ENCODE assay signal across 9 mouse cellular contexts in the genomic region with DNA sequence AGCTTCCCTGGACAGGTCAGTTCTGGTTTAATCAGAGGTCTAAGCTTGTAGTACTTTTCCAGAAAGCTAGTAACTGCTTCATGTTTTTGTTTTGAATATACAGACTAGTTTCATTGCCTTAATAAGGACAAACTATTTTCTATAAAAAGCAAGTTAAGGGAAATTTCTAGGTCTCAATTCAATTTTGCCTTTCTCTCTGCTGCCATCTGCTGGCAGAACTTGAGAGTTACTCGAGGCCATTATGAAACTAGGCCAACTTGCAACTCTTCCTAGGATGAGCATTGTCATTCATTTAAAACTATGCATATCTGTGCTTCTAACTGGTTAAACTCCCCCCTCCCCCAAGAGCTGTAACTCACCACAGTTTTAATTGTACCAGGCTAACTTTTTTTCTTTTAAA. TPM values are rescaled to one million over a fixed set of nuclear protein-coding genes. Genes with fewer than 3 reads are reported as not detected.
DNase-seq lines count a peak whose midpoint lies in the region; ATAC-seq and TF ChIP-seq lines count a peak whose summit lies in the region.
"Had no signal": no experiment of that assay in that cellular context is flagged by ENCODE, and none has a peak within 500 bp of the region (broad histone marks: within the 10 kb centered on the region; RNA-seq: fewer than 3 reads in every experiment).

No protein-coding gene starts in this region.

- ATAC-seq in hindbrain, embryonic 11.5 days (ENCODE audit: low FRiP score): no peak
- no peak for ATAC-seq in hindbrain, embryonic 12.5 days (ENCODE audit: low FRiP score)
- no peak for ATAC-seq in G1E (ENCODE audit: extremely low read depth, insufficient number of reproducible peaks, low FRiP score, poor library complexity, severe bottlenecking)
- ATAC-seq in activated CD4-positive, CD25-positive, alpha-beta regulatory T cell, adult 4 months: no peak

- WGBS in hindbrain, embryonic 11.5 days: 2% methylated on average over 1 of the region's 1 CpGs
- WGBS in hindbrain, embryonic 12.5 days: 0% methylated on average over 1 of the region's 1 CpGs

- H3K27me3 ChIP-seq in hindbrain, embryonic 11.5 days (ENCODE audit: control insufficient read depth, insufficient read depth, low read length): no peaks in the 10 kb centered on the region
- H3K27me3 ChIP-seq in hindbrain, embryonic 12.5 days: no peaks in the 10 kb centered on the region
- peaks cover 5% of the 10 kb centered on the region; the same call in 1 of the 2 replicates for H3K27me3 ChIP-seq in G1E (ENCODE audit: insufficient read depth, low read length)
- H3K27me3 ChIP-seq: embryonic facial prominence, embryonic 13.5 days had no signal

- DNase-seq in hindbrain, embryonic 11.5 days (ENCODE audit: low spot score): peak; percentile 82
- peak; percentile 27 for DNase-seq in G1E (ENCODE audit: low spot score)
- DNase-seq in c-Kit-positive CD71-negative TER-119-negative erythroid progenitor cells, embryonic 14.5 days (ENCODE audit: low read depth): peak; percentile 55
- peak; percentile 39 for DNase-seq in gastrocnemius, postnatal 14 days
- peak; percentile 62 to 79 for DNase-seq in left cerebral cortex, adult 18-20 months (ENCODE audit: low spot score in 2 of 2)
- peak; percentile 32 for DNase-seq in ovary, postnatal 36 days (ENCODE audit: low spot score)

- no peaks in the 10 kb centered on the region for H3K36me3 ChIP-seq in hindbrain, embryonic 11.5 days (ENCODE audit: control insufficient read depth, insufficient read depth, low read length)
- no peaks in the 10 kb centered on the region for H3K36me3 ChIP-seq in hindbrain, embryonic 12.5 days
- H3K36me3 ChIP-seq in G1E (replicated peaks): no peaks in the 10 kb centered on the region

- no peak overlapping the region for H3K9ac ChIP-seq in hindbrain, embryonic 11.5 days (ENCODE audit: low read depth, low read length)
- no peak overlapping the region for H3K9ac ChIP-seq in hindbrain, embryonic 12.5 days
- H3K9ac ChIP-seq: embryonic facial prominence, embryonic 13.5 days had no signal

- H3K4me3 ChIP-seq in hindbrain, embryonic 11.5 days (ENCODE audit: low read depth, low read length): no peak overlapping the region
- no peak overlapping the region for H3K4me3 ChIP-seq in hindbrain, embryonic 12.5 days
- H3K4me3 ChIP-seq in G1E (ENCODE audit: low read depth, low read length): no peak overlapping the region
- H3K4me3 ChIP-seq: embryonic facial prominence, embryonic 13.5 days had no signal

- H3K9me3 ChIP-seq in hindbrain, embryonic 11.5 days (ENCODE audit: control insufficient read depth, low read length): no peaks in the 10 kb centered on the region
- no peaks in the 10 kb centered on the region for H3K9me3 ChIP-seq in hindbrain, embryonic 12.5 days (replicated peaks)
- no peaks in the 10 kb centered on the region for H3K9me3 ChIP-seq in G1E (replicated peaks)
- H3K9me3 ChIP-seq: embryonic facial prominence, embryonic 13.5 days had no signal

- peak; percentile 42; the same call in 1 of the 2 replicates for TF ChIP-seq CTCF in G1E (IDR thresholded peaks at IDR 0.05; ENCODE audit: low read depth, low read length)

- H3K27ac ChIP-seq in hindbrain, embryonic 11.5 days (ENCODE audit: low read depth, low read length): no peak overlapping the region
- no peak overlapping the region for H3K27ac ChIP-seq in hindbrain, embryonic 12.5 days

- H3K4me1 ChIP-seq in hindbrain, embryonic 11.5 days (replicated peaks; ENCODE audit: control insufficient read depth, insufficient read depth, low read length): no peaks in the 10 kb centered on the region
- H3K4me1 ChIP-seq in hindbrain, embryonic 12.5 days: no peaks in the 10 kb centered on the region
- H3K4me1 ChIP-seq in G1E (ENCODE audit: insufficient read depth, low read depth, low read length): no peaks in the 10 kb centered on the region

- no peak overlapping the region for H3K4me2 ChIP-seq in hindbrain, embryonic 11.5 days (replicated peaks; ENCODE audit: low read depth, low read length)
- no peak overlapping the region for H3K4me2 ChIP-seq in hindbrain, embryonic 12.5 days (replicated peaks)
- H3K4me2 ChIP-seq: embryonic facial prominence, embryonic 13.5 days had no signal

- intact Hi-C loops in gastrocnemius, postnatal 14 days (cut with DNase I; ENCODE audit: low total_unique reads): no loop called here

RNA-seq across cellular contexts. Expression of gene Nr2e3, which starts 29.4 kb away (rescaled TPM):
- polyA plus RNA-seq in hindbrain, embryonic 11.5 days (2014; fragmentation: Nextera tagmentation; extraction: Ambion mirVana): 0.17 TPM in 1 of 2 replicates, not detected in the other
- polyA plus RNA-seq in hindbrain, embryonic 12.5 days (2016; fragmentation: Nextera tagmentation; extraction: Ambion mirVana): 0.12 TPM in 1 of 2 replicates, not detected in the other
- total RNA-seq in G1E (2014; fragmentation: Nextera tagmentation): not detected in 2 replicates
- total RNA-seq in G1E (2017): 0.27 TPM in 1 of 2 replicates, not detected in the other
- not detected in 2 replicates for polyA plus RNA-seq in G1E (2012)
- total RNA-seq in gastrocnemius, postnatal 14 days (2021): not detected
- not detected for total RNA-seq in left cerebral cortex, adult 18-20 months (2021)
- not detected for polyA plus RNA-seq in activated CD4-positive, CD25-positive, alpha-beta regulatory T cell, adult 4 months (2017; shearing (Covaris generic))

Comparison
In these comparisons a context has a peak if more than half of its experiments do, and no peak if none do; other contexts are left out.
1. DNase-seq: peak in every context shown above with its lines; median percentile 82 in hindbrain, embryonic 11.5 days; 70 in left cerebral cortex, adult 18-20 months; 55 in c-Kit-positive CD71-negative TER-119-negative erythroid progenitor cells, embryonic 14.5 days; 39 in gastrocnemius, postnatal 14 days; 32 in ovary, postnatal 36 days; 27 in G1E.